Mouse (Mus musculus): ENCODE results near the gene H2-Q1.
"Not testable (repeated sequence)": the region's sequence is repeated elsewhere in the genome, so short reads cannot be mapped to it uniquely, and the experiment has no call there.

- not testable (repeated sequence) for TF ChIP-seq CTCF (IDR thresholded peaks at IDR 0.05; ENCODE audit: low read depth, low read length); POLR2A (IDR thresholded peaks at IDR 0.05; ENCODE audit: borderline replicate concordance, low read depth, low read length)
Observed at GRCm38 (mm10) chr17:35331546-35331945, 11.3 kb downstream of the H2-Q1 start.

All from bone marrow macrophage, adult 2 months (primary cell).